Mouse (Mus musculus) CH12.LX (cell line): ENCODE results near the gene Rgl1. TPM values are rescaled to one million over a fixed set of nuclear protein-coding genes. Genes with fewer than 3 reads are reported as not detected.

Experiments used
- DNase-seq: peaks from one replicate; pipeline ENCODE4 v3.0.0-alpha.2; 2013; ENCODE audit errors: extremely low read depth
- H3K27ac ChIP-seq: 2 replicates; pipeline ENCODE4 v1.5.1; 2012; ENCODE audit warnings: low read depth, mild to moderate bottlenecking, control low read depth, moderate library complexity; ENCODE audit not compliant: insufficient read depth
- H3K27me3 ChIP-seq: replicated peaks from 2 replicates; pipeline ENCODE3; 2012; ENCODE audit warnings: inconsistent platforms
- H3K36me3 ChIP-seq, 2 experiments: replicated peaks in 1 of 2; 2 replicates each; pipeline versions ENCODE3 to v1.6.1; 2012; ENCODE audit warnings: inconsistent platforms in 1 of 2, low read length in 1 of 2, mild to moderate bottlenecking in 1 of 2, mixed read lengths in 1 of 2, moderate library complexity in 1 of 2; ENCODE audit not compliant: control insufficient read depth in 1 of 2, insufficient read depth in 1 of 2
- H3K4me1 ChIP-seq, 2 experiments: 2 replicates each; pipeline ENCODE4 v1.6.1; 2012; ENCODE audit warnings: inconsistent platforms in 1 of 2, moderate library complexity in 1 of 2; ENCODE audit not compliant: insufficient read depth in 2 of 2, control insufficient read depth in 1 of 2
- H3K4me2 ChIP-seq: 2 replicates; pipeline ENCODE4 v1.6.1; 2012; ENCODE audit warnings: low read depth, mild to moderate bottlenecking, control low read depth; ENCODE audit not compliant: poor library complexity, insufficient read depth, severe bottlenecking
- H3K4me3 ChIP-seq, 3 experiments: fragments of 150-350 bp in 1 of 3; sonication (generic) in 1 of 3; replicated peaks in 1 of 3; 2 replicates each; pipeline versions ENCODE3 to v1.5.1; 2011 to 2012; ENCODE audit warnings: low read depth in 2 of 3, low read length in 2 of 3, mild to moderate bottlenecking in 2 of 3, moderate library complexity in 2 of 3, control low read depth in 1 of 3, improper control_type of control experiment in 1 of 3, inconsistent platforms in 1 of 3, mixed read lengths in 1 of 3; ENCODE audit not compliant: poor library complexity in 1 of 3
- H3K79me2 ChIP-seq: replicated peaks from 2 replicates; pipeline ENCODE4 v1.6.1; 2012; ENCODE audit warnings: mild to moderate bottlenecking, moderate library complexity; ENCODE audit not compliant: control insufficient read depth, poor library complexity, insufficient read depth, severe bottlenecking; ENCODE audit errors: extremely low read depth
- H3K9ac ChIP-seq: 2 replicates; pipeline ENCODE4 v1.6.1; 2012; ENCODE audit warnings: low read depth, mild to moderate bottlenecking, control low read depth, moderate library complexity; ENCODE audit not compliant: insufficient read depth
- H3K9me3 ChIP-seq: replicated peaks from 2 replicates; pipeline ENCODE3; 2012; ENCODE audit warnings: low read length, inconsistent platforms, mixed read lengths
- BHLHE40 ChIP-seq: IDR thresholded peaks from 2 replicates; pipeline ENCODE4 v1.6.1; 2011; ENCODE audit warnings: mild to moderate bottlenecking, low read depth, low read length, improper control_type of control experiment
- CHD1 ChIP-seq: IDR thresholded peaks from 2 replicates; pipeline ENCODE4 v1.6.1; 2012; ENCODE audit warnings: low read depth, low read length, improper control_type of control experiment, inconsistent platforms
- CHD2 ChIP-seq: IDR thresholded peaks from 2 replicates; pipeline ENCODE4 v1.6.1; 2011; ENCODE audit warnings: low read length, improper control_type of control experiment
- CTCF ChIP-seq, 2 experiments: IDR thresholded peaks in 1 of 2; conservative IDR thresholded peaks in 1 of 2; 2 replicates each; pipeline ENCODE4 v1.5.1; 2011 to 2012; ENCODE audit warnings: low read depth in 2 of 2, low read length in 2 of 2, improper control_type of control experiment in 1 of 2, inconsistent platforms in 1 of 2, mild to moderate bottlenecking in 1 of 2, moderate library complexity in 1 of 2
- E2F4 ChIP-seq: IDR thresholded peaks from 2 replicates; pipeline ENCODE4 v1.6.1; 2011; ENCODE audit warnings: low read depth, low read length, improper control_type of control experiment; ENCODE audit not compliant: insufficient replicate concordance
- ELF1 ChIP-seq: IDR thresholded peaks from 2 replicates; pipeline ENCODE4 v1.6.1; 2014; ENCODE audit warnings: low read depth, mild to moderate bottlenecking, inconsistent platforms, low read length, improper control_type of control experiment
- EP300 ChIP-seq: IDR thresholded peaks from 2 replicates; pipeline ENCODE4 v1.6.1; 2011; ENCODE audit warnings: low read length, improper control_type of control experiment
- ETS1 ChIP-seq: conservative IDR thresholded peaks from 2 replicates; pipeline ENCODE4 v1.6.1; 2012; ENCODE audit warnings: low read depth, mild to moderate bottlenecking, inconsistent platforms, low read length, improper control_type of control experiment, moderate library complexity
- GABPA ChIP-seq: IDR thresholded peaks from 2 replicates; pipeline ENCODE4 v1.6.1; 2012; ENCODE audit warnings: low read depth, low read length, improper control_type of control experiment, inconsistent platforms; ENCODE audit not compliant: insufficient replicate concordance
- HCFC1 ChIP-seq: IDR thresholded peaks from 2 replicates; pipeline ENCODE4 v1.6.1; 2012; ENCODE audit warnings: low read depth, mild to moderate bottlenecking, inconsistent platforms, low read length, improper control_type of control experiment
- IRF4 ChIP-seq: IDR thresholded peaks from 2 replicates; pipeline ENCODE4 v1.6.1; 2014; ENCODE audit warnings: low read depth, mild to moderate bottlenecking, inconsistent platforms, low read length, improper control_type of control experiment
- JUN ChIP-seq: IDR thresholded peaks from 2 replicates; pipeline ENCODE4 v1.6.1; 2011; ENCODE audit warnings: low read depth, mild to moderate bottlenecking, low read length, improper control_type of control experiment, moderate library complexity; ENCODE audit not compliant: insufficient read depth
- JUND ChIP-seq: conservative IDR thresholded peaks from 2 replicates; pipeline ENCODE4 v1.6.1; 2011; ENCODE audit warnings: low read depth, low read length, improper control_type of control experiment
- KAT2A ChIP-seq: IDR thresholded peaks from 2 replicates; pipeline ENCODE4 v1.6.1; 2012; ENCODE audit warnings: low read length, improper control_type of control experiment, inconsistent platforms; ENCODE audit not compliant: insufficient replicate concordance
- MAFK ChIP-seq: IDR thresholded peaks from 2 replicates; pipeline ENCODE4 v1.6.1; 2011; ENCODE audit warnings: low read length, improper control_type of control experiment; ENCODE audit not compliant: insufficient replicate concordance
- MAX ChIP-seq: IDR thresholded peaks from 2 replicates; pipeline ENCODE4 v1.6.1; 2011; ENCODE audit warnings: low read length, improper control_type of control experiment
- MAZ ChIP-seq: IDR thresholded peaks from 2 replicates; pipeline ENCODE4 v1.6.1; 2012; ENCODE audit warnings: low read depth, mild to moderate bottlenecking, inconsistent platforms, low read length, improper control_type of control experiment, moderate library complexity
- MEF2A ChIP-seq: IDR thresholded peaks from 2 replicates; pipeline ENCODE4 v1.6.1; 2014; ENCODE audit warnings: low read depth, mild to moderate bottlenecking, inconsistent platforms, low read length, improper control_type of control experiment, borderline replicate concordance
- MXI1 ChIP-seq: IDR thresholded peaks from 2 replicates; pipeline ENCODE4 v1.6.1; 2011; ENCODE audit warnings: mild to moderate bottlenecking, low read depth, low read length, improper control_type of control experiment
- NELFE ChIP-seq: IDR thresholded peaks from 2 replicates; pipeline ENCODE4 v1.6.1; 2011; ENCODE audit warnings: low read depth, low read length, improper control_type of control experiment
- NRF1 ChIP-seq: IDR thresholded peaks from 2 replicates; pipeline ENCODE4 v1.6.1; 2014; ENCODE audit warnings: low read depth, mild to moderate bottlenecking, inconsistent platforms, low read length, improper control_type of control experiment, moderate library complexity
- PAX5 ChIP-seq: IDR thresholded peaks from 2 replicates; pipeline ENCODE4 v1.6.1; 2012; ENCODE audit warnings: low read length, inconsistent platforms, mixed read lengths
- POLR2A ChIP-seq: IDR thresholded peaks from 2 replicates; pipeline ENCODE4 v1.6.1; 2011; ENCODE audit warnings: low read depth, mild to moderate bottlenecking, improper control_type of control experiment, low read length
- POLR2AphosphoS2 ChIP-seq: IDR thresholded peaks from 2 replicates; pipeline ENCODE4 v1.6.1; 2011; ENCODE audit warnings: low read depth, low read length, improper control_type of control experiment
- RAD21 ChIP-seq: IDR thresholded peaks from 2 replicates; pipeline ENCODE4 v1.6.1; 2011; ENCODE audit warnings: low read depth, mild to moderate bottlenecking, low read length, improper control_type of control experiment, moderate library complexity
- RCOR1 ChIP-seq: conservative IDR thresholded peaks from 2 replicates; pipeline ENCODE4 v1.6.1; 2012; ENCODE audit warnings: low read depth, mild to moderate bottlenecking, inconsistent platforms, low read length, improper control_type of control experiment
- SIN3A ChIP-seq: IDR thresholded peaks from 2 replicates; pipeline ENCODE4 v1.6.1; 2012; ENCODE audit warnings: low read length, improper control_type of control experiment, inconsistent platforms
- SMC3 ChIP-seq: IDR thresholded peaks from 2 replicates; pipeline ENCODE4 v1.6.1; 2011; ENCODE audit warnings: low read depth, low read length, improper control_type of control experiment
- TBP ChIP-seq: conservative IDR thresholded peaks from 2 replicates; pipeline ENCODE4 v1.6.1; 2011; ENCODE audit warnings: low read depth, low read length, improper control_type of control experiment
- TCF12 ChIP-seq: IDR thresholded peaks from 2 replicates; pipeline ENCODE4 v1.6.1; 2014; ENCODE audit warnings: low read depth, mild to moderate bottlenecking, inconsistent platforms, low read length, improper control_type of control experiment
- UBTF ChIP-seq: IDR thresholded peaks from 2 replicates; pipeline ENCODE4 v1.6.1; 2012; ENCODE audit warnings: low read depth, mild to moderate bottlenecking, inconsistent platforms, low read length, improper control_type of control experiment, moderate library complexity
- USF1 ChIP-seq: IDR thresholded peaks from 2 replicates; pipeline ENCODE4 v1.6.1; 2014; ENCODE audit warnings: low read depth, mild to moderate bottlenecking, inconsistent platforms, low read length, improper control_type of control experiment
- USF2 ChIP-seq: conservative IDR thresholded peaks from 2 replicates; pipeline ENCODE4 v1.6.1; 2011; ENCODE audit warnings: low read depth, low read length, improper control_type of control experiment
- ZC3H11A ChIP-seq: IDR thresholded peaks from 2 replicates; pipeline ENCODE4 v1.6.1; 2012; ENCODE audit warnings: low read depth, mild to moderate bottlenecking, inconsistent platforms, low read length, improper control_type of control experiment
- ZKSCAN1 ChIP-seq: IDR thresholded peaks from 2 replicates; pipeline ENCODE4 v1.6.1; 2012; ENCODE audit warnings: low read depth, inconsistent platforms, low read length, improper control_type of control experiment, borderline replicate concordance
- ZMIZ1 ChIP-seq: IDR thresholded peaks from 2 replicates; pipeline ENCODE4 v1.6.1; 2012; ENCODE audit warnings: low read depth, mild to moderate bottlenecking, inconsistent platforms, low read length, improper control_type of control experiment
- dilution Hi-C: fragments of 300-500 bp; cut with MboI; formaldehyde crosslinking; loops from 2 replicates; pipeline ENCODE4 v1.14.3; 2020; ENCODE audit warnings: low sequenced_read_pairs; ENCODE audit not compliant: extremely low pct_unique_long_range_greater_than_20kb, extremely low pct_ligation_motif_present
- in situ Hi-C: fragments of 300-500 bp; cut with MboI; formaldehyde crosslinking; loops from 3 replicates; pipeline ENCODE4 v1.14.3; 2019; ENCODE audit warnings: low sequenced_read_pairs, low pct_ligation_motif_present, low pct_unique_long_range_greater_than_20kb, mixed read lengths
- polyA plus RNA-seq: library from polyadenylated mRNA; unstranded; fragments of >175 nt; gene quantifications from 2 replicates; pipeline ENCODE4 v1.2.1, GENCODE M21; 2012; ENCODE audit warnings: low read depth; ENCODE audit not compliant: insufficient read length
- total RNA-seq, 2 experiments: library from RNA; depleted of rRNA; stranded (reverse); fragments of 300-350 nt in 1 of 2; fragments of >200 nt in 1 of 2; gene quantifications; 2 replicates each; pipeline ENCODE4 v1.2.3; 2012 to 2014

The Rgl1 gene
- total and polyA plus RNA-seq, 3 experiments: 0.25 to 1.7 (median 0.74) TPM

DNA sequence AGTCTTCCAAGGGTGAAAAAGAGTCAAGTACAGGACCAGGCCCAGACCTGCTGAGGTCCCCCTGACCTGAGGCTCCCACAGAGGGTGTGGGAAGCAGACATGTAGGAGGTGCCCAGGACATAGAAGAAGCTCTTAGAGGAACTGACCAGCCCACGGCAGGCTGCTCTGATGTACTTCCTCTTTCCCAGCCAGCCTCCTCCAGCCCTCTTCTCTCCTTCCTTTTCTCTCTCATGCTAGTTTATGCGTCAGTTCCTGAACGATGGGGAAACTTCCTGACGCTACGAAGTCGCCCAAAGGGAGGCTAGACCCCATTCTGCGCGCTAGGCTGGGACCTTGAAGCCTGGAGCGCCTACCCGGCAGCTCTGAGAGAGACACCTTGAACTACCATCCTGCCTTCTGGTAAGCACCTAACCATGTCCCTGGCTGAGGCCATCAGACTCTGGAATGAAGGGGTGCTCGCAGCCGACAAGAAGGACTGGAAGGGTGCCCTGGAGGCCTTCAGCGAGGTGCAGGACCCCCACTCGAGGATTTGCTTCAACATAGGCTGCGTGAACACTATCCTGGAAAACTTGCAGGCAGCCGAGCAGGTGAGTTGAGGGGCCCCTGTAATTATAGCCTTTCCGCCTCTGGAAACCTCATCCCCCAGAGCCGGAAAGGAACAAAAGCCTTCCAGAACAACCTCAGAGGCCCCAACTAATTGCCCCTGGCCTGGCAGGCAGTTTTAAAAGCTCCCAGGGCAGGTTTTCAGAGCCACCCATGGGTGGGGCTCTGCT, 41.7 kb upstream of the Rgl1 start:
- peak overlapping the region; percentile 63 to 73 (median 65) for H3K4me3 ChIP-seq
- DNase-seq: peak; percentile 65
- peaks cover 19 to 32% of the 10 kb centered on the region in 2 experiments for H3K36me3 ChIP-seq
- H3K79me2 ChIP-seq: peaks cover 19% of the 10 kb centered on the region
- H3K27me3 ChIP-seq: no peaks in the 10 kb centered on the region
- H3K27ac ChIP-seq: peak overlapping the region; percentile 1; the same call in 1 of the 2 replicates
- dilution Hi-C loops (no loop called here), in situ Hi-C loops (no loop called here)
- peak overlapping the region; percentile 92 for H3K9ac ChIP-seq
- H3K9me3 ChIP-seq: no peaks in the 10 kb centered on the region
- peaks cover 11 to 39% of the 10 kb centered on the region in 2 experiments for H3K4me1 ChIP-seq
- peak overlapping the region; percentile 69 for H3K4me2 ChIP-seq
- no peak for TF ChIP-seq CHD2
- TF ChIP-seq JUN: no peak
- TF ChIP-seq NELFE: peak; percentile 47; the same call in 1 of the 2 replicates
- no peak for TF ChIP-seq ETS1
- no peak for TF ChIP-seq RAD21
- TF ChIP-seq NRF1: no peak
- no peak for TF ChIP-seq BHLHE40
- TF ChIP-seq POLR2A: peak; percentile 65
- TF ChIP-seq MXI1: no peak
- TF ChIP-seq GABPA: no peak
- peak; percentile 6; the same call in 1 of the 2 replicates for TF ChIP-seq IRF4
- no peak for TF ChIP-seq USF1
- peak; percentile 17; the same call in 1 of the 2 replicates for TF ChIP-seq MAX
- TF ChIP-seq MAFK: no peak
- TF ChIP-seq RCOR1: no peak
- TF ChIP-seq ZC3H11A: no peak
- no peak for TF ChIP-seq POLR2AphosphoS2
- TF ChIP-seq USF2: no peak
- TF ChIP-seq EP300: no peak
- TF ChIP-seq JUND: no peak
- no peak for TF ChIP-seq MEF2A
- TF ChIP-seq CTCF (conservative IDR thresholded peaks at IDR 0.05 in 1 of 2, IDR thresholded peaks at IDR 0.05 in 1 of 2; ENCODE audit: low read depth in 2 of 2, low read length in 2 of 2): 0 out of 4 replicates have a peak, but pooled peaks of 1 of the 2 experiments have one; percentile 1
- TF ChIP-seq TBP: 0 out of 2 replicates have a peak, but pooled peaks have one; percentile 63
- no peak for TF ChIP-seq ZKSCAN1
- TF ChIP-seq CHD1: no peak
- TF ChIP-seq MAZ: no peak
- TF ChIP-seq SIN3A: 0 out of 2 replicates have a peak, but pooled peaks have one; percentile 41
- no peak for TF ChIP-seq UBTF
- TF ChIP-seq HCFC1: peak; percentile 40
- TF ChIP-seq TCF12: 0 out of 2 replicates have a peak, but pooled peaks have one; percentile 45
- no peak for TF ChIP-seq SMC3
- TF ChIP-seq KAT2A: no peak
- peak; percentile 65 for TF ChIP-seq ELF1
- 0 out of 2 replicates have a peak, but pooled peaks have one; percentile 7 for TF ChIP-seq ZMIZ1
- no peak for TF ChIP-seq E2F4
- TF ChIP-seq PAX5: no peak
